Mouse (Mus musculus) forebrain, embryonic 13.5 days (tissue): ENCODE results near the gene Kcnk4. TPM values are rescaled to one million over a fixed set of nuclear protein-coding genes. Genes with fewer than 3 reads are reported as not detected.

Source experiments
- ATAC-seq: fragments of 200-750 bp; cut with Nextera tagmentation; 2 replicates; pipeline ENCODE4 v1.8.0; 2017
- H3K27ac ChIP-seq: fragments of 300-500 bp; sonication (generic); 2 replicates; pipeline ENCODE4 v1.5.1; 2015; ENCODE audit warnings: inconsistent platforms, mild to moderate bottlenecking, moderate library complexity
- H3K27me3 ChIP-seq: fragments of 300-500 bp; sonication (generic); 2 replicates; pipeline ENCODE4 v1.6.1; 2015; ENCODE audit warnings: mild to moderate bottlenecking, inconsistent platforms
- H3K36me3 ChIP-seq: fragments of 300-500 bp; sonication (generic); 2 replicates; pipeline ENCODE4 v1.6.1; 2015; ENCODE audit warnings: mild to moderate bottlenecking, inconsistent platforms; ENCODE audit not compliant: poor library complexity, severe bottlenecking
- H3K4me1 ChIP-seq: fragments of 300-500 bp; sonication (generic); 2 replicates; pipeline ENCODE4 v1.6.1; 2015; ENCODE audit warnings: inconsistent platforms
- H3K4me2 ChIP-seq: fragments of 300-500 bp; sonication (generic); 2 replicates; pipeline ENCODE4 v1.6.1; 2015; ENCODE audit warnings: inconsistent platforms, mild to moderate bottlenecking, moderate library complexity
- H3K4me3 ChIP-seq: fragments of 300-500 bp; sonication (generic); 2 replicates; pipeline ENCODE4 v1.5.1; 2015; ENCODE audit warnings: mild to moderate bottlenecking, inconsistent platforms
- H3K9ac ChIP-seq: fragments of 300-500 bp; sonication (generic); 2 replicates; pipeline ENCODE4 v1.6.1; 2015; ENCODE audit warnings: mild to moderate bottlenecking, inconsistent platforms
- H3K9me3 ChIP-seq: fragments of 300-500 bp; sonication (generic); replicated peaks from 2 replicates; pipeline ENCODE4 v1.6.1; 2016; ENCODE audit warnings: inconsistent platforms
- WGBS: fragments of 180-500 bp; shearing (Covaris S2); methylation state at CpG from one replicate; pipeline ENCODE4 v1.1.7; 2015; 5-methylcytosine and 5-hydroxymethylcytosine counted together
- polyA plus RNA-seq: library from polyadenylated mRNA; unstranded; fragments of >200 nt; fragmentation: Nextera tagmentation; extraction: Ambion mirVana; gene quantifications from 2 replicates; pipeline ENCODE4 v1.2.1, GENCODE M21; 2015

Kcnk4 gene
- 0.25 TPM in 1 of 2 replicates, not detected in the other for polyA plus RNA-seq

GRCm38 (mm10) chr19:6934195-6934977 is at the start of gene Kcnk4:
TSS of gene Kcnk4 (minus strand) at chr19:6934515.
- H3K4me2 ChIP-seq: peak within 1 kb of the TSS; percentile 64
- peak within 1 kb of the TSS; percentile 39 for H3K4me3 ChIP-seq
- ATAC-seq: 0 out of 2 replicates have a peak, but pooled peaks have one; percentile 3
- 8% methylated on average over 22 of the region's 23 CpGs for WGBS
- H3K36me3 ChIP-seq: no peaks in the 10 kb centered on the region
- H3K27me3 ChIP-seq: peaks cover 71% of the 10 kb centered on the region
- H3K9ac ChIP-seq: peak within 1 kb of the TSS; percentile 61
- H3K4me1 ChIP-seq: peaks cover 29% of the 10 kb centered on the region
- H3K27ac ChIP-seq: no peak within 1 kb of the TSS
- no peaks in the 10 kb centered on the region for H3K9me3 ChIP-seq

DNA sequence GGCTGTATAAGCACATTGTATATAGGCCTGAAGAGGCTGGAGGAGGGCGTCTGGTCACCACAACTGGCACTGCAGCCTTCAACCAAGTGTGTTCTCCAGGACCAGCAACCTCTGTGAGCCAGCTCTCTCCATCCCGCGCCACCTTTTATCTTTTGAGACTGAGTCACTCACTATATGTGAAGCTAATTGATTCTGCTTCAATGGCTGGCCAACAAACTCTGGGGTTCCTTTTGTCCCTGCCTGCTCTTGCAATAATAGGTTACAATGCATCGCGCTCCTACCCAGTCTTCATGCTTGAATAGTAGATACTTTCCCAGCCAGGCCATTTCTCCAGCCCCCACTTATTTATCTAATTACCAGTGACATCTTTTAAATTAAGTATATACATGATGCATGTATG is 49.3 kb upstream of the Kcnk4 start:
- no peak for ATAC-seq
- H3K4me3 ChIP-seq: no peak overlapping the region
- no peak overlapping the region for H3K27ac ChIP-seq
- no peaks in the 10 kb centered on the region for H3K27me3 ChIP-seq
- H3K4me1 ChIP-seq: peaks cover 41% of the 10 kb centered on the region
- peaks cover 25% of the 10 kb centered on the region for H3K36me3 ChIP-seq
- no peak overlapping the region for H3K9ac ChIP-seq
- H3K4me2 ChIP-seq: no peak overlapping the region
- WGBS: 22% methylated on average over 5 of the region's 5 CpGs
- H3K9me3 ChIP-seq: no peaks in the 10 kb centered on the region

DNA sequence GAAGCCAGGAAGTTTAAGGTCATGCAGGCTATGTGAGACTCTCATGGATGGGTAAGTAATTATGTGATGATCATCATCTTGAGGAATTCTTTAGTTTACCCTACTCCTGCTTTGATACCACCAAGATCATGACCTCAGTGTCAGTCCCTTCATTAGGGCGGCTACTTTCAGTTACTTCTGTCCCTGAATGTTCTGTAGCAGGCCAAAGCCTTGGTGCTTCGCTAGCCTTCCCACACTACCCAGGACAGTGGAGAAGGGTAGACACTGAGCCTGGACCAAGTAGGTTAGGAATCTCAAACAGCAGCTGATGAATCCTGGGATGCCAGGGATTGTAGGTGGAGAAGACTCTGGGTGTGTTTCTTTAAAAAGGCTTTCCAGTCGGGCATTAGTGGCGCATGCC is 47.1 kb upstream of the Kcnk4 start:
- no peak for ATAC-seq

DNA sequence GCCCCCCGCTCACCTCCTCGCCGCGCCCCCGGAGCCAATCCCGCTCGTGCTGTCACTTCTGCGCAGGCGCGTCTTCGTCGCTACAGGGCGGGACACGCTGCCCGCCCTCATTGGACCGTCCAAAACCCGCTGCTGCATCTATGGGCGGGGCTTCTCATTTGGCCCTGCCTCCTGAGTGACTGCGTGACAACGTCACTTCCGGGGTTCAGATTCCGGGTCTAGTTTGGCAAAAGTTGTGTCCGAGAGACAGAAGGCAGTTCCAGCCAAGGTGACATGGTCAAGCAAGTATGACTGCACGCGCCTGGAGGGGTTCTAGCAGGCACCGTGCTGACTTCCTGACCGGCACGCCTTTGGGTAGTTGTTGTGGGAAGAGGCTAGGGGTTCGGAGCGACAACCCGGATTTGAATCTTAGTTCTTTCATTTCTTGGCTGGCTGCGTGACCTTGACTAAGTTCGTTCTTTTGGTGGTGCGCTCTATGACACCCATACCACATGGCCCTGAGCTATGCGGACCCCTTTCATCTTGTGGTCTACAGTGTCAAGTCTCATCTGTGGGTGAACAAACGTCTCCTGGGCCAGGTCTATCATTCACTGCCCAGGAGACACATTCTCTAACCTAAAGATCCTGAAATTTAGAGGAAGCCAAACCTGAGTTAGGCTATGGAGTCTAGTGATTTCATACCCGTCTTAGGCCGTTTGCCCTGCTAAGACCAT is 46.2 kb upstream of the Kcnk4 start, which contains the start of gene Fkbp2:
TSS of gene Fkbp2 (minus strand) at position 121 of the 713 bp plus-strand sequence.
- peak within 1 kb of the TSS; percentile 86 for H3K27ac ChIP-seq
- ATAC-seq: peak; percentile 90
- peak within 1 kb of the TSS; percentile 91 for H3K4me2 ChIP-seq
- peaks cover 42% of the 10 kb centered on the region for H3K36me3 ChIP-seq
- H3K4me1 ChIP-seq: peaks cover 43% of the 10 kb centered on the region
- peak within 1 kb of the TSS; percentile 73 for H3K9ac ChIP-seq
- 2% methylated on average over 38 of the region's 38 CpGs for WGBS
- H3K4me3 ChIP-seq: peak within 1 kb of the TSS; percentile 52
- no peaks in the 10 kb centered on the region for H3K27me3 ChIP-seq
- H3K9me3 ChIP-seq: no peaks in the 10 kb centered on the region

More for the DNA sequence above, 47.1 kb upstream of the Kcnk4 start:
- Histone ChIP-seq H3K27me3 (no peaks in the 10 kb centered on the region), H3K4me1 (peaks cover 48% of the 10 kb centered on the region), H3K9me3 (no peaks in the 10 kb centered on the region), H3K4me3 (0 out of 2 replicates have a peak overlapping the region, but pooled peaks have one; percentile 52), H3K36me3 (peaks cover 45% of the 10 kb centered on the region), H3K4me2 (peak overlapping the region; percentile 91; the same call in 1 of the 2 replicates), H3K9ac (no peak overlapping the region), H3K27ac (no peak overlapping the region)
- 92% methylated on average over 4 of the region's 4 CpGs for WGBS

- peaks cover 43% of the 10 kb centered on the region for H3K4me1 ChIP-seq
- H3K27me3 ChIP-seq: no peaks in the 10 kb centered on the region
- WGBS: under 1% methylated on average over 56 of the region's 59 CpGs
- no peaks in the 10 kb centered on the region for H3K9me3 ChIP-seq
- H3K27ac ChIP-seq: peak overlapping the region; percentile 86
- peak overlapping the region; percentile 91 for H3K4me2 ChIP-seq
- ATAC-seq: peak; percentile 85
- peak overlapping the region; percentile 73 for H3K9ac ChIP-seq
- peaks cover 34% of the 10 kb centered on the region for H3K36me3 ChIP-seq
- H3K4me3 ChIP-seq: peak overlapping the region; percentile 52
Observed at GRCm38 (mm10) chr19:6979486-6980380, 45.4 kb upstream of the Kcnk4 start.

DNA sequence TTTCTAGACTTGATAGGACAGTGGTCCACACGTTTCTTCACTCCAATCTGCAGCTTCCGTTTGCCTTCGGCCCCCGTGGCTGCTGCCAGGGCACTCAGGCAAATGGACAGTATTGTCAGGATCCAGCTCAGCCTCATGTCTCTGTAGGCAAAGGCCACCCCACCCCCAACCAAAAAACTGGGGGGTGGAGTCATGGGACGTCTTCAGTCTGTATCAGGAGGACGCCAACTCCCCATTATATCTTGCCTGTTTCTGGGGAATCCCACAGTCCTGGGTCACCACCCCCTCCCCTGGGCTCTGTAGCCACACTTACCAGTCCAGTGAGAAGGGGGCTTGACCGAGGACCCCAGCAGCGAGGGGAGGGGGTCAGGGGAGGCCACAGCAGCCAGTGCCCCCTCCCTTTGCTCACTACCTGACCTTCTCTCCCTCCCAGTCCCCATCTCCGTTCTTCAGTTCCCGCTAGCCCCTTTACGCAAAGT is 44.7 kb upstream of the Kcnk4 start:
- no peak for ATAC-seq
- no peaks in the 10 kb centered on the region for H3K27me3 ChIP-seq
- H3K4me3 ChIP-seq: peak overlapping the region; percentile 52
- H3K4me2 ChIP-seq: peak overlapping the region; percentile 91
- WGBS: 10% methylated on average over 11 of the region's 11 CpGs
- peaks cover 32% of the 10 kb centered on the region for H3K36me3 ChIP-seq
- H3K4me1 ChIP-seq: peaks cover 44% of the 10 kb centered on the region
- peak overlapping the region; percentile 86 for H3K27ac ChIP-seq
- H3K9ac ChIP-seq: peak overlapping the region; percentile 73
- no peaks in the 10 kb centered on the region for H3K9me3 ChIP-seq

- H3K9me3 ChIP-seq: no peaks in the 10 kb centered on the region
- ATAC-seq: no peak
- H3K4me1 ChIP-seq: peaks cover 48% of the 10 kb centered on the region
- peak overlapping the region; percentile 73; the same call in 1 of the 2 replicates for H3K9ac ChIP-seq
- peak overlapping the region; percentile 91 for H3K4me2 ChIP-seq
- WGBS: 54% methylated on average over 3 of the region's 3 CpGs
- H3K36me3 ChIP-seq: peaks cover 32% of the 10 kb centered on the region
- no peaks in the 10 kb centered on the region for H3K27me3 ChIP-seq
- H3K27ac ChIP-seq: peak overlapping the region; percentile 86
- peak overlapping the region; percentile 52 for H3K4me3 ChIP-seq
Observed at GRCm38 (mm10) chr19:6978639-6978974, 44.3 kb upstream of the Kcnk4 start.

GRCm38 (mm10) chr19:6977759-6978638 is 43.7 kb upstream of the Kcnk4 start:
- Histone ChIP-seq H3K27ac (peak overlapping the region; percentile 86), H3K9ac (peak overlapping the region; percentile 73), H3K4me2 (peak overlapping the region; percentile 91), H3K27me3 (no peaks in the 10 kb centered on the region), H3K4me3 (peak overlapping the region; percentile 52), H3K4me1 (peaks cover 48% of the 10 kb centered on the region), H3K36me3 (peaks cover 32% of the 10 kb centered on the region), H3K9me3 (no peaks in the 10 kb centered on the region)
- no peak for ATAC-seq
- 88% methylated on average over 13 of the region's 13 CpGs for WGBS

DNA sequence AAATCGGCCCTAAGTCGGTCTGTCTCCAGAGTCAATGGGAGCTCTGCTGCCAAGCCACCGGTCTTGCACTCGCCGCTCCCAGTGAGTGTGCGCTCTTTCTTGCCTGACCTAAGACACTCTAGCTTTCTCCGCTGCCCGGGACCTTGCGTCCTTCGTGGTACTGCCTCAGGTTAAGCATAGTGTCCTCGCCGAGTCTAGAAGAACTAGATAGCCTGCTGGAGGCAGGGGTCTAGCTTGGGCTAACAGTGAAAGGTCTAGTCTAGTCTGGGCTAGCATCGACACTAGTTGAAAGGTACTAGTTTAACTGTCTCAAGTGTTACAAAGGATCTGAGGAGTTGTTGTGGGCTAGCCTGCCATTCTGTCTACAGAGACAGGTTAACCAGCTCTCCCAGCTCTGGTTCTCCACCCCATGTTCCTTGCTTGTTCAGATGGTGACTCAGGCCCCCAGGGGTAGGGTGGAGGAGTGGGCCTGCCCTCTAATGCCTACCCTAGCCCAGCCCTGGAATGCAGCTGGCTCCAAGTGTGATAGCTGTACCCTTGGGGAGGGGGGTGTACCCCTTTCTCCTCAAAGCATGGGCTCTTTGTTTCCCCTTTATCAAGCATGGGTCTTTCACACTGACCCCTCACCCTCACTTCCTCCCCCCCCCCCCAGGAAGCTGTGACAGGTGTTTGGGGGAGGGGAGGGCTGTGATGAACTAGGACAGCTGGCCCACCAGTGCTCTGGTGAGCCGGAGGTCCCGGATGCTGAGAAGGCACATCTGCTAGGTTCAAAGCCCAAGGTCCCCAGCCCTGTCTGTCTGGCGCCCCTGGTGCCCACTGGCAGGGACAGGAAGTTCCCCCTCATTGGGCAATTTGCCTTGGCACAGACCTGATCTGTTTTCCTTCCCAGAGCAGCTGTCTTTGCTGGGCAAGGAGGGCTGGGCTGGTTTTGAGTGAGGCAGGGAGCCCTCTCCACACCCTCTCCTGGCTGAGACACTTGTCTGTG is 41.5 kb upstream of the Kcnk4 start, which contains the start of gene Plcb3:
TSS of gene Plcb3 (minus strand) at position 934 of the 985 bp plus-strand sequence.
- peak within 1 kb of the TSS; percentile 89 for H3K4me3 ChIP-seq
- no peaks in the 10 kb centered on the region for H3K9me3 ChIP-seq
- H3K27ac ChIP-seq: peak within 1 kb of the TSS; percentile 96
- H3K27me3 ChIP-seq: peaks cover 14% of the 10 kb centered on the region
- ATAC-seq: peak; percentile 5; the same call in 1 of the 2 replicates
- peaks cover 23% of the 10 kb centered on the region for H3K36me3 ChIP-seq
- H3K4me2 ChIP-seq: peak within 1 kb of the TSS; percentile 91
- WGBS: 0% methylated on average over 16 of the region's 16 CpGs
- peaks cover 44% of the 10 kb centered on the region for H3K4me1 ChIP-seq
- H3K9ac ChIP-seq: peak within 1 kb of the TSS; percentile 88
